Mouse (Mus musculus) heart, embryonic 14.5 days (tissue): Measurements from ENCODE around the gene Pi4kb. TPM values are rescaled to one million over a fixed set of nuclear protein-coding genes. Genes with fewer than 3 reads are reported as not detected.
A peak's percentile ranks its signal among the peaks of the same experiment; 100 is the strongest.

ENCODE experiments used
- ATAC-seq: fragments of 200-750 bp; cut with Nextera tagmentation; 2 replicates; pipeline ENCODE4 v1.8.0; 2017; ENCODE audit warnings: low read depth, moderate TSS enrichment; ENCODE audit not compliant: insufficient number of reproducible peaks, insufficient read depth, low FRiP score
- H3K27ac ChIP-seq, 2 experiments: fragments of 200-500 bp in 1 of 2; fragments of 300-500 bp in 1 of 2; sonication (generic) in 1 of 2; replicated peaks in 1 of 2; 2 replicates each; pipeline ENCODE4 v1.5.1; 2012 to 2014; ENCODE audit warnings: low read depth in 2 of 2, low read length in 2 of 2, control low read depth in 1 of 2, mild to moderate bottlenecking in 1 of 2, mixed read lengths in 1 of 2; ENCODE audit not compliant: control insufficient read depth in 1 of 2, insufficient read depth in 1 of 2
- H3K27me3 ChIP-seq: fragments of 300-500 bp; sonication (generic); 2 replicates; pipeline ENCODE4 v1.6.1; 2014; ENCODE audit warnings: mild to moderate bottlenecking, low read length, control low read depth; ENCODE audit not compliant: control insufficient read depth, insufficient read depth
- H3K36me3 ChIP-seq: fragments of 300-500 bp; sonication (generic); 2 replicates; pipeline ENCODE4 v1.6.1; 2014; ENCODE audit warnings: mild to moderate bottlenecking, control low read depth, low read length, mixed read lengths; ENCODE audit not compliant: control insufficient read depth, insufficient read depth
- H3K4me1 ChIP-seq, 2 experiments: fragments of 200-500 bp in 1 of 2; fragments of 300-500 bp in 1 of 2; sonication (generic) in 1 of 2; 2 replicates each; pipeline ENCODE4 v1.6.1; 2012 to 2014; ENCODE audit warnings: low read length in 2 of 2, control low read depth in 1 of 2, mixed read lengths in 1 of 2; ENCODE audit not compliant: control insufficient read depth in 2 of 2, insufficient read depth in 2 of 2
- H3K4me2 ChIP-seq: fragments of 300-500 bp; sonication (generic); 2 replicates; pipeline ENCODE4 v1.6.1; 2014; ENCODE audit warnings: mild to moderate bottlenecking, low read length
- H3K4me3 ChIP-seq, 2 experiments: fragments of 200-500 bp in 1 of 2; fragments of 300-500 bp in 1 of 2; sonication (generic) in 1 of 2; 2 replicates each; pipeline ENCODE4 v1.5.1; 2012 to 2014; ENCODE audit warnings: low read length in 2 of 2, mild to moderate bottlenecking in 2 of 2, control low read depth in 1 of 2, low read depth in 1 of 2, moderate library complexity in 1 of 2; ENCODE audit not compliant: control insufficient read depth in 1 of 2, insufficient read depth in 1 of 2
- H3K9ac ChIP-seq: fragments of 300-500 bp; sonication (generic); 2 replicates; pipeline ENCODE4 v1.6.1; 2014; ENCODE audit warnings: mild to moderate bottlenecking, low read length
- H3K9me3 ChIP-seq: fragments of 300-500 bp; sonication (generic); 2 replicates; pipeline ENCODE4 v1.6.1; 2016; ENCODE audit warnings: low read length, control low read depth; ENCODE audit not compliant: control insufficient read depth
- WGBS: fragments of 180-500 bp; shearing (Covaris S2); extraction: QIAGEN DNeasy Blood & Tissue Kit; methylation state at CpG from one replicate; pipeline ENCODE4 v1.1.7; 2014; 5-methylcytosine and 5-hydroxymethylcytosine counted together
- polyA plus RNA-seq: library from polyadenylated mRNA; unstranded; fragments of >200 nt; fragmentation: Nextera tagmentation; extraction: Ambion mirVana; gene quantifications from 2 replicates; pipeline ENCODE4 v1.2.1, GENCODE M21; 2014

The Pi4kb gene
- polyA plus RNA-seq, 1 experiment from 2014 or later: 17.4 TPM

DNA sequence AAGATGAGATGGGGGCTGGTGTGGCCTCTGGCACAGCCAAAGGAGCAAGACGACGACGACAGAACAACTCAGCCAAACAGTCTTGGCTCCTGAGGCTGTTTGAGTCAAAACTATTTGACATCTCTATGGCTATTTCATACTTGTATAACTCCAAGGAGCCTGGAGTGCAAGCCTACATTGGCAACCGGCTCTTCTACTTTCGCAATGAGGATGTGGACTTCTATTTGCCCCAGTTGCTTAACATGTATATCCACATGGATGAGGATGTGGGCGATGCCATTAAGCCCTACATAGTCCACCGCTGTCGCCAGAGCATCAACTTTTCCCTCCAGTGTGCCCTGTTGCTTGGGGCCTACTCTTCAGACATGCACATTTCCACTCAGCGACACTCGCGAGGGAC lies 9.8 kb downstream of the Pi4kb start:
- Histone ChIP-seq H3K4me1 (peaks cover 19 to 34% of the 10 kb centered on the region in 2 experiments), H3K9me3 (no peaks in the 10 kb centered on the region), H3K4me3 (no peak overlapping the region), H3K4me2 (no peak overlapping the region), H3K9ac (no peak overlapping the region), H3K27ac (no peak overlapping the region), H3K36me3 (peaks cover 46% of the 10 kb centered on the region), H3K27me3 (no peaks in the 10 kb centered on the region)
- 90% methylated on average over 11 of the region's 11 CpGs for WGBS
- no peak for ATAC-seq

DNA sequence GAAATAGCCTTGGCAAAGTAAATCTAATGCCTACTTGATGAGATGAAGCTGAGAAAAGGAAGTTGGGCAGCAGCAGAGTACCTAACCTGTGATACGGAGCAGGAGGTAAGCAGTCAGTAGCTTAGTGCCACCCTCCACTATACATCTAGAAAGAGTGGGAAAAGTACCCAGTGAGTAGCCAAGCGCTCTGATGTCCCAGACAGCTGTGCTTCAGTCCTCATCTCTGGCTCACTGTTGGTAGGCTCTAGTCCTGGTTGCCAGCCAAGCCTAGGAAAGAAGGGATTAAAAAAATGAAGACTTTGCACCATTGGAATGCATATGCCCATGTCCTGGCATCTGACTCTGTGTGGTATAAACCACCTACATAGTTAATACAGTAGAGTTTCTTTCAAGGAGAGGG lies 11.0 kb downstream of the Pi4kb start:
- Histone ChIP-seq H3K9ac (no peak overlapping the region), H3K27ac (no peak overlapping the region), H3K4me1 (peaks cover 23 to 42% of the 10 kb centered on the region in 2 experiments), H3K4me2 (no peak overlapping the region), H3K4me3 (no peak overlapping the region), H3K36me3 (peaks cover 50% of the 10 kb centered on the region), H3K9me3 (no peaks in the 10 kb centered on the region), H3K27me3 (no peaks in the 10 kb centered on the region)
- ATAC-seq: no peak
- 98% methylated on average over 2 of the region's 2 CpGs for WGBS

DNA sequence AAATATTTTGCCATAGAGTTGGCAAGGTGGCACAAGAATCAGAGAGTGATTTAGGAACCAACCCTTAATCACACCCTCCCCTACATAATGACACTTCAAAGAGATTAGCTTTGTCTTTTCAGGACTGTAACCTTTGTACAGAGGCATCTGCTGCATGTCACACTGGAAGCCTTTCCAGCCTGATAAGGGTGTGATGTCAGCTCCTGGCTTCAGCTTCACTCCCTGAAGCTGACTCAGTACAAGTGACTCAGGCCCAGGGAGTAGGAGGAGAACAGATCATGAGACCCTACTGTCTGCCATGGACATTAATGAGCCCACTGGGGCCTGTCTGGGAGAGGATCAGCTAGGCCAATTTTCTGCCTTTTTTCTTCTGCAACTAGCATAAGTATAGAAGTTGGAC lies 13.0 kb downstream of the Pi4kb start:
- H3K4me2 ChIP-seq: no peak overlapping the region
- peaks cover 50% of the 10 kb centered on the region for H3K36me3 ChIP-seq
- H3K4me3 ChIP-seq: no peak overlapping the region
- peak overlapping the region; percentile 6 to 46; a peak in 2 of 4 replicates for H3K27ac ChIP-seq
- H3K9ac ChIP-seq: no peak overlapping the region
- no peaks in the 10 kb centered on the region for H3K9me3 ChIP-seq
- ATAC-seq: peak; percentile 81
- H3K27me3 ChIP-seq: no peaks in the 10 kb centered on the region
- H3K4me1 ChIP-seq: peaks cover 23 to 42% of the 10 kb centered on the region in 2 experiments

DNA sequence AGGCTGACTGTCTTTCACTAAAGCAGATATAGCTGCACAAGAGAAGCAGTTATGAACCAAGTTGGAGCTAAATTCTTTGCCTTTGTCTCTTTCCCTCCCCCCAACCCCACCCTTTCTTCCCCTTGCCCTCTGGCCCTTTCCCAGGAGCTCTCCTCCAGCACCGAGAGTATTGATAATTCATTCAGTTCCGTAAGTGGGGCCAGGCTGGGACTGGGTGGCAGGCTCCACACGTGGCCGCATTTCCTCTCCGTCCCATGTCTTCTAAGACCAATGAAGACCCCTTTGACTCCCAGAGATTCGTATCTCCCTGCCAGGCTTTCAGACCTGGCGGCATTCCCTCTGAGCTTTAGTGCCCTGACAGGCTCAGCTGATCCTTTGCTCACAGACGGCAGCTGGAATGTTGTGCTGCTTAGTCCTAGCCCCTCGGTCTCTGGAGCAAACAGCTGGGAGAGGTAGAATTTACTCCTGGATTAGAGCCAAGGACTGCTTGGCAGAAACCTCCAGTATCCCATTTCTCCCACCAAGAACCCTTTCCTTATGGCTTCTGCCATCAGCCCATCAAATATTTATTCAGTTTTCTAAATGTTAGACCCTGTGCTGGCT lies 14.7 kb downstream of the Pi4kb start:
- H3K9ac ChIP-seq: no peak overlapping the region; the same call in 1 of the 2 replicates
- H3K9me3 ChIP-seq: no peaks in the 10 kb centered on the region
- 20% methylated on average over 9 of the region's 9 CpGs for WGBS
- H3K27me3 ChIP-seq: no peaks in the 10 kb centered on the region
- no peak for ATAC-seq
- peak overlapping the region in 1 of 2 experiments; percentile 25; a peak in 1 of 4 replicates for H3K27ac ChIP-seq
- peaks cover 51% of the 10 kb centered on the region for H3K36me3 ChIP-seq
- H3K4me1 ChIP-seq: peaks cover 23 to 42% of the 10 kb centered on the region in 2 experiments
- no peak overlapping the region for H3K4me3 ChIP-seq
- H3K4me2 ChIP-seq: peak overlapping the region; percentile 31

DNA sequence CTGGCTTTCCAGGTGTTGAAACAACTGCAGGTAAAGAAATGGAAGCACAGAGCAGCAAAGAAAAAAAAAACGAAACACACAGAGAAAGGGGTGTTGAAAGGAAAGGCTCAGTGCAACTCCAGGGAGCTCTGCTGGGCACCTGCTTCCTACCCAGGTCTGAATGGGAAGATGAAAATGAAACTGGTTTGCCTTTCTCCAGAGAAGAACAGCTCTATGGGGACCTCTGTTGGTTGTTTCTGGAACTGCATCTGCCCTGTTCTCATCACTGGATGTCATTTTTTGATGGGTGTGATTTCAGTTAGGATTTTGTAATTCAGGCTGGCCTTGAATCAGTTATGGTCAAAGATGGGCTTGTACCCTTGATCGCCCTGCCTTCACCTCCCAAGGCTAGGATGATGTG lies 22.4 kb downstream of the Pi4kb start:
- ATAC-seq: no peak
- no peaks in the 10 kb centered on the region for H3K27me3 ChIP-seq
- H3K4me1 ChIP-seq: no peaks in the 10 kb centered on the region
- H3K4me2 ChIP-seq: no peak overlapping the region
- H3K36me3 ChIP-seq: peaks cover 97% of the 10 kb centered on the region
- H3K4me3 ChIP-seq: no peak overlapping the region
- H3K9me3 ChIP-seq: no peaks in the 10 kb centered on the region
- 20% methylated on average over 2 of the region's 2 CpGs for WGBS
- H3K9ac ChIP-seq: no peak overlapping the region
- H3K27ac ChIP-seq: no peak overlapping the region

DNA sequence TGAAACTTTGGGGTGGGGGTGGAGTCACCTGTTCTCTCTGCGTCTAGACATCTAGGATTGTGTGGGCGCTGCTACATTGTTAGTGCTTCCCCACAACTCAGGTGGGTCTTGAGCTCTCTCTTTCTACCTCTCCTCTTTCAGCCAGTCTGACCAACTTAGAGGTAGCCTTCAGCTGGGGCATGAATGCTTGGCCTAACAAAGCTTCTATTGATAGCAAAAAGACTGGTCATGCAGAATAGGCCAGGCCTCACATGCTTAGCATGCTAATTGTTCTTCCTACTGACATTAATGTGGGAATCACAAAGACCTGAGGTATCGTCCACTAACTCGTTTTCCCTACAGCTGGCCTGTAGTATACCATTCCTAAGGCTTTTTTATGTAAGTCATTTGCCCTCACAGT lies 28.0 kb downstream of the Pi4kb start:
- Histone ChIP-seq H3K4me1 (no peaks in the 10 kb centered on the region), H3K9me3 (no peaks in the 10 kb centered on the region), H3K27ac (no peak overlapping the region), H3K4me2 (no peak overlapping the region), H3K36me3 (peaks cover 97% of the 10 kb centered on the region), H3K4me3 (no peak overlapping the region), H3K27me3 (no peaks in the 10 kb centered on the region), H3K9ac (no peak overlapping the region)
- ATAC-seq: no peak
- WGBS: 90% methylated on average over 4 of the region's 4 CpGs

DNA sequence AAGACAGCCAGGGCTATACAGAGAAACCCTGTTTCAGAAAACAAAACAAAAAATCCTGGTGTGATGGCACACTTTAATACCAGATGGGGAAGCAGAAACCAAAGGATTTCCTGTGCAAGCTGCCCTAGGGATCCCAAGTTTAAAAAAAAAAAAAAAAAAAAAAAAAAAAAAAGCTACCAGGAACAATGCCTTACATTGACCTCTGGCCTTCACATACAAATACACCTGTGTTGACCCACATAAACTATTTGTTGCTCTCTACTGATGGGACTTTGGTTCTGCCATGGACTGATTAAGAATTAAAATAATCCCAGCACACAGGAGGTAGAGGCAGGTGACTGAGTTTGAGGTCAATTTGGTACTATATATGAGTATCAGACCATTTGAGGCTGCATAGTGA lies 28.7 kb downstream of the Pi4kb start:
- no peak overlapping the region for H3K27ac ChIP-seq
- H3K4me2 ChIP-seq: no peak overlapping the region
- H3K27me3 ChIP-seq: no peaks in the 10 kb centered on the region
- peaks cover 97% of the 10 kb centered on the region for H3K36me3 ChIP-seq
- H3K9me3 ChIP-seq: no peaks in the 10 kb centered on the region
- no peak for ATAC-seq
- no peak overlapping the region for H3K4me3 ChIP-seq
- no peak overlapping the region for H3K9ac ChIP-seq
- H3K4me1 ChIP-seq: no peaks in the 10 kb centered on the region

DNA sequence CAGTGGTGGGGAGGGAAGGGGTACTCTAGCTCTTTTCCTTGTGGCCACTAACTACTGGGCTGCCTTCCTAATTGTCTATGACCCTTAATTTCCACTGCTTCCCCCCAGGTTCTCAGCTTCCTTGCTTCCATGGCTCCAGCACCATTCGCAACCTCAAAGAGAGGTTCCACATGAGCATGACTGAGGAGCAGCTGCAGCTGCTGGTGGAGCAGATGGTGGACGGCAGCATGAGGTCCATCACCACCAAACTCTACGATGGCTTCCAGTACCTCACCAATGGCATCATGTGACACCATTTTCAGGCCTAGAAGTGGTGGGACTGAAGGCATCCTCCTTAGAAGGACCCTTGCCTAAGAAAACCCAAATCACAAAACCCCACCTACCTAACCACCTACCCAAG lies 31.1 kb downstream of the Pi4kb start:
- Histone ChIP-seq H3K36me3 (peaks cover 97% of the 10 kb centered on the region), H3K4me2 (no peak overlapping the region), H3K9ac (no peak overlapping the region), H3K27ac (no peak overlapping the region), H3K9me3 (no peaks in the 10 kb centered on the region), H3K4me3 (no peak overlapping the region), H3K27me3 (no peaks in the 10 kb centered on the region), H3K4me1 (no peaks in the 10 kb centered on the region)
- no peak for ATAC-seq
- 85% methylated on average over 3 of the region's 3 CpGs for WGBS
